Mouse (Mus musculus) midbrain, embryonic 15.5 days (tissue): ENCODE data around the gene Hhatl. TPM values are rescaled to one million over a fixed set of nuclear protein-coding genes. Genes with fewer than 3 reads are reported as not detected.

Experiments
- ATAC-seq: fragments of 200-750 bp; cut with Nextera tagmentation; replicated peaks from 2 replicates; pipeline ENCODE4 v1.8.0; 2017; ENCODE audit warnings: moderate TSS enrichment
- H3K27ac ChIP-seq: fragments of 300-500 bp; sonication (generic); 2 replicates; pipeline ENCODE4 v1.5.1; 2015; ENCODE audit warnings: mild to moderate bottlenecking, inconsistent platforms
- H3K27me3 ChIP-seq: fragments of 300-500 bp; sonication (generic); replicated peaks from 2 replicates; pipeline ENCODE4 v1.6.1; 2015; ENCODE audit warnings: inconsistent platforms
- H3K36me3 ChIP-seq: fragments of 300-500 bp; sonication (generic); replicated peaks from 2 replicates; pipeline ENCODE4 v1.6.1; 2015; ENCODE audit warnings: inconsistent platforms
- H3K4me1 ChIP-seq: fragments of 300-500 bp; sonication (generic); 2 replicates; pipeline ENCODE4 v1.6.1; 2015; ENCODE audit warnings: inconsistent platforms
- H3K4me2 ChIP-seq: fragments of 300-500 bp; sonication (generic); 2 replicates; pipeline ENCODE4 v1.6.1; 2015; ENCODE audit warnings: inconsistent platforms, mild to moderate bottlenecking, moderate library complexity
- H3K4me3 ChIP-seq: fragments of 300-500 bp; sonication (generic); 2 replicates; pipeline ENCODE4 v1.5.1; 2015; ENCODE audit warnings: mild to moderate bottlenecking, inconsistent platforms
- H3K9ac ChIP-seq: fragments of 300-500 bp; sonication (generic); 2 replicates; pipeline ENCODE4 v1.6.1; 2015; ENCODE audit warnings: mild to moderate bottlenecking, inconsistent platforms
- H3K9me3 ChIP-seq: fragments of 300-500 bp; sonication (generic); 2 replicates; pipeline ENCODE4 v1.6.1; 2016; ENCODE audit warnings: inconsistent platforms
- WGBS: fragments of 180-500 bp; shearing (Covaris S2); methylation state at CpG from one replicate; pipeline ENCODE4 v1.1.7; 2015; ENCODE audit warnings: mixed read lengths; 5-methylcytosine and 5-hydroxymethylcytosine counted together
- polyA plus RNA-seq: library from polyadenylated mRNA; unstranded; fragments of >200 nt; fragmentation: Nextera tagmentation; extraction: Ambion mirVana; gene quantifications from 2 replicates; pipeline ENCODE4 v1.2.1, GENCODE M21; 2015

Gene Hhatl
- polyA plus RNA-seq, 1 experiment from 2014 or later = 0.09 TPM

- no peak overlapping the region for H3K4me3 ChIP-seq
- H3K9ac ChIP-seq = no peak overlapping the region
- ATAC-seq = no peak
- H3K27me3 ChIP-seq = no peaks in the 10 kb centered on the region
- peaks cover 68% of the 10 kb centered on the region for H3K36me3 ChIP-seq
- H3K27ac ChIP-seq = no peak overlapping the region
- H3K4me1 ChIP-seq = peaks cover 5% of the 10 kb centered on the region
- no peak overlapping the region for H3K4me2 ChIP-seq
- no peaks in the 10 kb centered on the region for H3K9me3 ChIP-seq
- 95% methylated on average over 9 of the region's 9 CpGs for WGBS
These were observed 39.5 kb downstream of the Hhatl start for GRCm38 (mm10) chr9:121752774-121753173.

GRCm38 (mm10) chr9:121744051-121744450 lies 48.3 kb downstream of the Hhatl start:
- H3K27me3 ChIP-seq = no peaks in the 10 kb centered on the region
- 94% methylated on average over 8 of the region's 8 CpGs for WGBS
- H3K4me3 ChIP-seq = no peak overlapping the region
- no peaks in the 10 kb centered on the region for H3K9me3 ChIP-seq
- H3K9ac ChIP-seq = no peak overlapping the region
- H3K4me2 ChIP-seq = no peak overlapping the region
- no peak overlapping the region for H3K27ac ChIP-seq
- no peak for ATAC-seq
- H3K36me3 ChIP-seq = peaks cover 63% of the 10 kb centered on the region
- H3K4me1 ChIP-seq = no peaks in the 10 kb centered on the region

- Histone ChIP-seq H3K9ac (no peak overlapping the region), H3K27me3 (no peaks in the 10 kb centered on the region), H3K27ac (no peak overlapping the region), H3K4me3 (no peak overlapping the region), H3K4me1 (no peaks in the 10 kb centered on the region), H3K9me3 (no peaks in the 10 kb centered on the region), H3K36me3 (peaks cover 36% of the 10 kb centered on the region), H3K4me2 (no peak overlapping the region)
- ATAC-seq = no peak
- 95% methylated on average over 3 of the region's 3 CpGs for WGBS
These were observed 51.1 kb downstream of the Hhatl start for GRCm38 (mm10) chr9:121741168-121741567.

- Histone ChIP-seq H3K27ac (no peak overlapping the region), H3K9ac (no peak overlapping the region), H3K27me3 (no peaks in the 10 kb centered on the region), H3K36me3 (peaks cover 31% of the 10 kb centered on the region), H3K4me1 (no peaks in the 10 kb centered on the region), H3K9me3 (no peaks in the 10 kb centered on the region), H3K4me2 (no peak overlapping the region), H3K4me3 (no peak overlapping the region)
- 87% methylated on average over 6 of the region's 6 CpGs for WGBS
- ATAC-seq = no peak
These were observed 51.8 kb downstream of the Hhatl start for GRCm38 (mm10) chr9:121740490-121740889.

Other genes with a start within 250 kb of the Hhatl start
- 0.18 and 0.27 TPM in 2 replicates for gene Lyzl4, start 150.4 kb downstream of the Hhatl start, polyA plus RNA-seq
- 0.14 and 0.15 TPM in 2 replicates for gene Vipr1, start 149.8 kb downstream of the Hhatl start, polyA plus RNA-seq
- 36.9 and 39.4 TPM in 2 replicates for gene Sec22c, start 87.0 kb downstream of the Hhatl start, polyA plus RNA-seq
- 139 and 149 TPM in 2 replicates for gene Ss18l2, start 82.2 kb downstream of the Hhatl start, polyA plus RNA-seq
- 51.0 and 52.1 TPM in 2 replicates for gene Nktr, start 73.3 kb downstream of the Hhatl start, polyA plus RNA-seq
- gene Zfp651, start 33.2 kb downstream of the Hhatl start, polyA plus RNA-seq = 28.8 and 30.3 TPM in 2 replicates
- gene Klhl40, start 14.9 kb downstream of the Hhatl start, polyA plus RNA-seq = 1.6 and 1.9 TPM in 2 replicates
- 4.1 and 4.2 TPM in 2 replicates for gene Ccdc13, start 47.0 kb upstream of the Hhatl start, polyA plus RNA-seq
- gene Higd1a, start 65.9 kb upstream of the Hhatl start, polyA plus RNA-seq = 142 and 144 TPM in 2 replicates
- 2.8 and 3.5 TPM in 2 replicates for gene Ackr2, start 105.8 kb upstream of the Hhatl start, polyA plus RNA-seq
- gene Cyp8b1, start 123.8 kb upstream of the Hhatl start, polyA plus RNA-seq = not detected in 2 replicates
- 1.7 and 2.2 TPM in 2 replicates for gene Fam198a, start 158.5 kb upstream of the Hhatl start, polyA plus RNA-seq
- 37.1 and 37.9 TPM in 2 replicates for gene Pomgnt2, start 204.6 kb upstream of the Hhatl start, polyA plus RNA-seq